10 mouse cellular contexts compared by ENCODE assay signal in the genomic region with DNA sequence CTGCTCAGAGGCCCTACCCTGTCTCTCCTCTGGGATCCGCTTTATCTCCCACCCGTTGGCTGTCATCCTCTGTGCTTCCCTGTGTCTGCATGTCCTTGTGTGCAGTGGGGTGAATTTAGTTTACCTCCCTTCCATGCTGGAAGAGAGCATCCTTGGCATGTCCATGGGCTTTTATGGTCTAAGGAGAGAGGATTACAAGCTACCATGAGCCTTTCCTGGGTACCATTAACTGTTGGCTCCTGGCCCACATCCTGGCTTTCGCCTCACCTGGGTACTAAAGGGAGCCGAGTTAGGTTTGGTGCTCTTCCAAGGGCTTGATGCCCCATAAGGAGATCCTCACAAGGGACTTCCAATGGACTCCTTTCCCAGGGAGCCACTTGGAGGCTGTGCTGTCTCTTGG. TPM values are rescaled to one million over a fixed set of nuclear protein-coding genes. Genes with fewer than 3 reads are reported as not detected.
DNase-seq lines count a peak whose midpoint lies in the region; ATAC-seq lines count a peak whose summit lies in the region.
"Had no signal": no experiment of that assay in that cellular context is flagged by ENCODE, and none has a peak within 500 bp of the region (broad histone marks: within the 10 kb centered on the region; RNA-seq: fewer than 3 reads in every experiment).

No protein-coding gene starts in this region.

- H3K4me1 ChIP-seq in heart, embryonic 12.5 days (replicated peaks): peaks cover 89% of the 10 kb centered on the region
- H3K4me1 ChIP-seq in liver, embryonic 11.5 days (replicated peaks; ENCODE audit: control insufficient read depth, insufficient read depth, low read length): peaks cover 20% of the 10 kb centered on the region
- 0 out of 2 replicates have a peak, but pooled peaks cover under 1% of the 10 kb centered on the region for H3K4me1 ChIP-seq in intestine, embryonic 14.5 days (replicated peaks; ENCODE audit: control insufficient read depth, insufficient read depth, low read length)

- H3K27me3 ChIP-seq in heart, embryonic 12.5 days (replicated peaks): no peaks in the 10 kb centered on the region
- H3K27me3 ChIP-seq in liver, embryonic 11.5 days (replicated peaks; ENCODE audit: control insufficient read depth, insufficient read depth, low read length): no peaks in the 10 kb centered on the region
- no peaks in the 10 kb centered on the region for H3K27me3 ChIP-seq in intestine, embryonic 14.5 days (replicated peaks; ENCODE audit: control insufficient read depth, insufficient read depth, low read length)
- H3K27me3 ChIP-seq: CH12.LX; midbrain, embryonic 12.5 days had no signal

- peak overlapping the region; percentile 37 for H3K4me3 ChIP-seq in heart, embryonic 12.5 days
- no peak overlapping the region for H3K4me3 ChIP-seq in liver, embryonic 11.5 days (ENCODE audit: low read depth, low read length)
- peak overlapping the region; percentile 4; the same call in 1 of the 2 replicates for H3K4me3 ChIP-seq in intestine, embryonic 14.5 days (ENCODE audit: low read depth, low read length)
- H3K4me3 ChIP-seq: midbrain, embryonic 12.5 days had no signal

- WGBS in heart, embryonic 12.5 days: 74% methylated on average over 4 of the region's 4 CpGs
- 80% methylated on average over 4 of the region's 4 CpGs for WGBS in liver, embryonic 11.5 days
- WGBS in intestine, embryonic 14.5 days: 85% methylated on average over 4 of the region's 4 CpGs

- H3K9me3 ChIP-seq in heart, embryonic 12.5 days (replicated peaks): no peaks in the 10 kb centered on the region
- no peaks in the 10 kb centered on the region for H3K9me3 ChIP-seq in liver, embryonic 11.5 days (ENCODE audit: control insufficient read depth, low read length)
- no peaks in the 10 kb centered on the region for H3K9me3 ChIP-seq in intestine, embryonic 14.5 days (ENCODE audit: control insufficient read depth, low read length)
- H3K9me3 ChIP-seq: midbrain, embryonic 12.5 days had no signal

- H3K9ac ChIP-seq in heart, embryonic 12.5 days: 0 out of 2 replicates have a peak overlapping the region, but pooled peaks have one; percentile 40
- no peak overlapping the region for H3K9ac ChIP-seq in liver, embryonic 11.5 days (ENCODE audit: low read depth, low read length)
- H3K9ac ChIP-seq in intestine, embryonic 14.5 days (ENCODE audit: low read length): no peak overlapping the region
- H3K9ac ChIP-seq: midbrain, embryonic 12.5 days had no signal

- no peak for ATAC-seq in heart, embryonic 12.5 days (ENCODE audit: insufficient number of reproducible peaks, low FRiP score)
- no peak for ATAC-seq in liver, embryonic 11.5 days (replicated peaks; ENCODE audit: low FRiP score)
- no peak for ATAC-seq in intestine, embryonic 14.5 days (replicated peaks; ENCODE audit: low FRiP score, low TSS enrichment, low read depth)

- no peak for DNase-seq in heart, postnatal 36 days
- no peak for DNase-seq in liver, embryonic 11.5 days (ENCODE audit: low spot score)
- DNase-seq in liver (no peak), adipocyte (ENCODE audit: low spot score) (no peak)
- DNase-seq in cerebellum, adult 9-10 months: peak; percentile 78
- no peak for DNase-seq in intestine, embryonic 14.5 days (ENCODE audit: low spot score)
- DNase-seq in frontal cortex, adult 2 months (ENCODE audit: extremely low spot score in 1 of 2, low spot score in 1 of 2): no peak

- peaks cover 44% of the 10 kb centered on the region for H3K36me3 ChIP-seq in heart, embryonic 12.5 days
- peaks cover 6% of the 10 kb centered on the region for H3K36me3 ChIP-seq in liver, embryonic 11.5 days (ENCODE audit: control insufficient read depth, insufficient read depth, low read length)
- peaks cover 31% of the 10 kb centered on the region for H3K36me3 ChIP-seq in intestine, embryonic 14.5 days (ENCODE audit: control insufficient read depth, insufficient read depth, low read length)

- intact Hi-C loops in heart, postnatal 36 days (cut with DNase I): no loop called here

- H3K27ac ChIP-seq in heart, embryonic 12.5 days (ENCODE audit: poor library complexity, severe bottlenecking): no peak overlapping the region
- H3K27ac ChIP-seq in liver, embryonic 11.5 days (ENCODE audit: low read depth, low read length): no peak overlapping the region
- no peak overlapping the region for H3K27ac ChIP-seq in intestine, embryonic 14.5 days (ENCODE audit: low read depth)
- H3K27ac ChIP-seq: midbrain, embryonic 12.5 days had no signal

- H3K4me2 ChIP-seq in heart, embryonic 12.5 days: peak overlapping the region; percentile 59
- peak overlapping the region; percentile 3 for H3K4me2 ChIP-seq in liver, embryonic 11.5 days
- no peak overlapping the region; the same call in 1 of the 2 replicates for H3K4me2 ChIP-seq in intestine, embryonic 14.5 days (ENCODE audit: low read length)
- H3K4me2 ChIP-seq: midbrain, embryonic 12.5 days had no signal

RNA-seq across cellular contexts. Expression of gene Arhgef7, which starts 53.1 kb away (rescaled TPM):
- 70.5 and 75.3 TPM in 2 replicates for polyA plus RNA-seq in heart, embryonic 12.5 days (2016; fragmentation: Nextera tagmentation; extraction: Ambion mirVana)
- total RNA-seq in heart, postnatal 36 days (2021): 100 to 1,000 TPM; 125 to 130 TPM
- polyA plus RNA-seq in liver, embryonic 11.5 days (2014; fragmentation: Nextera tagmentation; extraction: Ambion mirVana): 30.1 and 31.1 TPM in 2 replicates
- 33.9 and 34.4 TPM in 2 replicates for polyA plus RNA-seq in intestine, embryonic 14.5 days (2014; fragmentation: Nextera tagmentation; extraction: Ambion mirVana)
- 85.1 and 92.8 TPM in 2 replicates for polyA plus RNA-seq in frontal cortex, adult 2 months (2012; rRNA removed)

RNA-seq across cellular contexts. Expression of gene Tex29, which starts 59.6 kb away (rescaled TPM):
- 0.49 and 0.51 TPM in 2 replicates for polyA plus RNA-seq in heart, embryonic 12.5 days (2016; fragmentation: Nextera tagmentation; extraction: Ambion mirVana)
- not detected for total RNA-seq in heart, postnatal 36 days (2021)
- not detected in 2 replicates for polyA plus RNA-seq in liver, embryonic 11.5 days (2014; fragmentation: Nextera tagmentation; extraction: Ambion mirVana)
- 0.46 TPM in 1 of 2 replicates, not detected in the other for polyA plus RNA-seq in intestine, embryonic 14.5 days (2014; fragmentation: Nextera tagmentation; extraction: Ambion mirVana)
- polyA plus RNA-seq in frontal cortex, adult 2 months (2012; rRNA removed): 0.84 TPM in 1 of 2 replicates, not detected in the other
- total RNA-seq: CH12.LX had no signal
